Mouse (Mus musculus) forebrain, embryonic 14.5 days (tissue): ENCODE results near the gene Pbld1. TPM values are rescaled to one million over a fixed set of nuclear protein-coding genes. Genes with fewer than 3 reads are reported as not detected.
"Not testable (repeated sequence)": the region's sequence is repeated elsewhere in the genome, so short reads cannot be mapped to it uniquely, and the experiment has no call there.

ENCODE experiments used
- ATAC-seq: fragments of 200-750 bp; cut with Nextera tagmentation; 2 replicates; pipeline ENCODE4 v1.8.0; 2017; ENCODE audit warnings: mild to moderate bottlenecking, moderate library complexity
- DNase-seq: peaks from one replicate; pipeline ENCODE4 v3.0.0-alpha.2; 2015; ENCODE audit warnings: low spot score
- H3K27ac ChIP-seq: fragments of 300-500 bp; sonication (generic); 2 replicates; pipeline ENCODE4 v1.5.1; 2014; ENCODE audit warnings: low read depth, mild to moderate bottlenecking, control low read depth, low read length, moderate library complexity
- H3K27me3 ChIP-seq: fragments of 300-500 bp; sonication (generic); replicated peaks from 2 replicates; pipeline ENCODE4 v1.6.1; 2014; ENCODE audit warnings: low read length, control low read depth, mixed read lengths; ENCODE audit not compliant: control insufficient read depth, insufficient read depth
- H3K36me3 ChIP-seq: fragments of 300-500 bp; sonication (generic); 2 replicates; pipeline ENCODE4 v1.6.1; 2014; ENCODE audit warnings: low read length, control low read depth; ENCODE audit not compliant: control insufficient read depth, insufficient read depth
- H3K4me1 ChIP-seq: fragments of 300-500 bp; sonication (generic); 2 replicates; pipeline ENCODE4 v1.6.1; 2014; ENCODE audit warnings: antibody characterized with exemption, low read length, control low read depth; ENCODE audit not compliant: control insufficient read depth, insufficient read depth
- H3K4me2 ChIP-seq: fragments of 300-500 bp; sonication (generic); 2 replicates; pipeline ENCODE4 v1.6.1; 2014; ENCODE audit warnings: mild to moderate bottlenecking, control low read depth, low read length
- H3K4me3 ChIP-seq: fragments of 300-500 bp; sonication (generic); 2 replicates; pipeline ENCODE4 v1.5.1; 2014; ENCODE audit warnings: low read depth, low read length, control low read depth
- H3K9ac ChIP-seq: fragments of 300-500 bp; sonication (generic); 2 replicates; pipeline ENCODE4 v1.6.1; 2014; ENCODE audit warnings: mild to moderate bottlenecking, low read length, control low read depth, moderate library complexity
- H3K9me3 ChIP-seq: fragments of 300-500 bp; sonication (generic); replicated peaks from 2 replicates; pipeline ENCODE4 v1.6.1; 2016; ENCODE audit warnings: low read length, control low read depth, mixed read lengths; ENCODE audit not compliant: control insufficient read depth
- WGBS: fragments of 180-500 bp; shearing (Covaris S2); extraction: QIAGEN DNeasy Blood & Tissue Kit; methylation state at CpG from one replicate; pipeline ENCODE4 v1.1.7; 2014; 5-methylcytosine and 5-hydroxymethylcytosine counted together
- polyA plus RNA-seq: library from polyadenylated mRNA; unstranded; fragments of >200 nt; fragmentation: Nextera tagmentation; extraction: Ambion mirVana; gene quantifications from 2 replicates; pipeline ENCODE4 v1.2.1, GENCODE M21; 2014

Pbld1 gene
- polyA plus RNA-seq, 1 experiment from 2014 or later = 0.36 TPM

GRCm38 (mm10) chr10:63053007-63053406 lies 7.0 kb upstream of the Pbld1 start:
- Histone ChIP-seq H3K4me3 (no peak overlapping the region), H3K4me1 (no peaks in the 10 kb centered on the region), H3K9ac (no peak overlapping the region), H3K27me3 (no peaks in the 10 kb centered on the region), H3K27ac (no peak overlapping the region), H3K9me3 (no peaks in the 10 kb centered on the region), H3K36me3 (no peaks in the 10 kb centered on the region), H3K4me2 (no peak overlapping the region)
- ATAC-seq = no peak
- 52% methylated on average over 6 of the region's 6 CpGs for WGBS
- no peak for DNase-seq

- H3K4me3 ChIP-seq, H3K4me2 ChIP-seq, H3K9ac ChIP-seq, H3K27ac ChIP-seq, ATAC-seq, H3K9me3 ChIP-seq, H3K4me1 ChIP-seq, H3K27me3 ChIP-seq, DNase-seq, H3K36me3 ChIP-seq: not testable (repeated sequence)
- 88% methylated on average over 6 of the region's 6 CpGs for WGBS
Measured at GRCm38 (mm10) chr10:63054071-63054470, 5.9 kb upstream of the Pbld1 start.

- ATAC-seq = no peak
- H3K27ac ChIP-seq = no peak overlapping the region
- no peak overlapping the region for H3K4me2 ChIP-seq
- H3K27me3 ChIP-seq = no peaks in the 10 kb centered on the region
- H3K4me3 ChIP-seq = no peak overlapping the region
- DNase-seq = no peak
- H3K9ac ChIP-seq = no peak overlapping the region
- no peaks in the 10 kb centered on the region for H3K4me1 ChIP-seq
- 79% methylated on average over 2 of the region's 2 CpGs for WGBS
- no peaks in the 10 kb centered on the region for H3K36me3 ChIP-seq
- H3K9me3 ChIP-seq = no peaks in the 10 kb centered on the region
Measured at GRCm38 (mm10) chr10:63054586-63054985, 5.4 kb upstream of the Pbld1 start.

- WGBS = 43% methylated on average over 24 of the region's 24 CpGs
- ATAC-seq = no peak
- Histone ChIP-seq H3K9me3 (no peaks in the 10 kb centered on the region), H3K4me1 (no peaks in the 10 kb centered on the region), H3K9ac (no peak overlapping the region), H3K4me2 (no peak overlapping the region), H3K27me3 (no peaks in the 10 kb centered on the region), H3K4me3 (no peak overlapping the region), H3K36me3 (no peaks in the 10 kb centered on the region), H3K27ac (no peak overlapping the region)
- no peak for DNase-seq
Measured at GRCm38 (mm10) chr10:63056966-63057750, 2.8 kb upstream of the Pbld1 start.

DNA sequence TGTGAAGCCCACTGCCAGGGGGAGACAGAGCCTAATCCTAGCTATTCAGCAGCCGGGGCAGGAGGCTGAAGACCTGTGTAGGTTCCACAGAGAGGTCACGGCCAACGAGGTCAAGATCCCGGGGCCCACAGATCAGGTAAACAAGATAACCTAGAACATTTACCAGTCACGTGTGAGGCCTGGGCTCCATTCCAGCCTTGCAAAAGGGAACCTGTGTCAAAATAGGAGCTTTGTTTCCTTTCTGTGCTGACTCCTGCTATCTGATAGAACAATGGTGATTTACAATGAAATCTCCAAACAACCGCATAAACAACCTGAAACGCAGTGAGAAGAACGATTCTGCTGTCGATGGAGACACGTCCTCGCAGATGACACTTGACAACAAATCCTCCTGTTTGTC lies 444 bp downstream of the Pbld1 start:
- H3K4me2 ChIP-seq = no peak overlapping the region
- 61% methylated on average over 11 of the region's 11 CpGs for WGBS
- no peaks in the 10 kb centered on the region for H3K36me3 ChIP-seq
- no peaks in the 10 kb centered on the region for H3K4me1 ChIP-seq
- no peak overlapping the region for H3K9ac ChIP-seq
- H3K27ac ChIP-seq = no peak overlapping the region
- H3K27me3 ChIP-seq = no peaks in the 10 kb centered on the region
- H3K9me3 ChIP-seq = no peaks in the 10 kb centered on the region
- no peak for ATAC-seq
- DNase-seq = no peak
- no peak overlapping the region for H3K4me3 ChIP-seq

DNA sequence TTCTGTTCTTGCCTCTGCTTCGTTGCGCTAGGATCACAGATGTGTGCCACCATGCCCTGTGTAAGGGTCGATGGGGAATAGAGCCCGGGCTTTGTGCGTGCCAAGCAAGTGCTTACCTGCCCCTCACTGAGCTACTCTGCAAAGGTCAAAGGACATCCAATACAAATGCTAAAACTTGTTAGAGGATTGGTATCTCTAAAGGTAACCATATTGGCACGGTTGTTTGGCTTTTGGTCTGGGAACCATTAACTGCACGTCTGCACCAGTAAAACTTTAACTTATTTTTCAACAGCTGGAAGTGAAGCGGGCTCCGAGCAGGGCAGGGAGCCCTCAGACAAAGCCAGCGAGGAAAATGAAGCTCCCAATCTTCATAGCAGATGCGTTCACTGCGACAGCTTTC lies 1.3 kb downstream of the Pbld1 start:
- no peak overlapping the region for H3K4me3 ChIP-seq
- no peaks in the 10 kb centered on the region for H3K9me3 ChIP-seq
- no peak overlapping the region for H3K9ac ChIP-seq
- DNase-seq = no peak
- H3K36me3 ChIP-seq = no peaks in the 10 kb centered on the region
- H3K27me3 ChIP-seq = no peaks in the 10 kb centered on the region
- ATAC-seq = no peak
- H3K27ac ChIP-seq = no peak overlapping the region
- H3K4me1 ChIP-seq = no peaks in the 10 kb centered on the region
- H3K4me2 ChIP-seq = no peak overlapping the region
- 76% methylated on average over 12 of the region's 12 CpGs for WGBS

- no peaks in the 10 kb centered on the region for H3K4me1 ChIP-seq
- H3K27ac ChIP-seq = no peak overlapping the region
- H3K4me2 ChIP-seq = no peak overlapping the region
- no peak overlapping the region for H3K4me3 ChIP-seq
- H3K9ac ChIP-seq = no peak overlapping the region
- 85% methylated on average over 5 of the region's 5 CpGs for WGBS
- DNase-seq (no peak), ATAC-seq (no peak)
- H3K27me3 ChIP-seq = no peaks in the 10 kb centered on the region
- H3K9me3 ChIP-seq = no peaks in the 10 kb centered on the region
- no peaks in the 10 kb centered on the region for H3K36me3 ChIP-seq
Measured at GRCm38 (mm10) chr10:63062696-63063095, 2.7 kb downstream of the Pbld1 start.

DNA sequence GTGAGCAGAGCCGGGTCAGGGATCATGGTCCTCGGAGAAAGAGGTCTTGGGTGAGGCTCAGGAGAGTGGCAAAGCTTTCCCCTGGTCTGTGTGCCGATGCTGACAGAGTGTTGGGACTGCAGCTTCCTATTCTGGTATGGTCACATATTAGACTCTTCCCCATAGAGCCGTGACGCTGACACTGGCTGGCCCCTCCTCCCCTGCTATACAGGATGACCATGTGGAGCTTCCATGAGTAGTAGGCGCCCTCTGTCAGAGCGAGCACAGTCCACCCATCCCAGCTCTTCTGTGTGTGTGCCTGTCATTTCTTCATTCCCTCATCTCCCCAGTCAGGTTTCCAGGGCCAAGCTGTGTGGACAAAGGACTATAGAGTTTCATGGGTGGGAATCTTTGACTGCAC lies 3.4 kb downstream of the Pbld1 start:
- H3K4me3 ChIP-seq = no peak overlapping the region
- no peak overlapping the region for H3K4me2 ChIP-seq
- H3K27me3 ChIP-seq = no peaks in the 10 kb centered on the region
- H3K9me3 ChIP-seq = no peaks in the 10 kb centered on the region
- no peak overlapping the region for H3K9ac ChIP-seq
- H3K27ac ChIP-seq = no peak overlapping the region
- no peak for ATAC-seq
- no peaks in the 10 kb centered on the region for H3K36me3 ChIP-seq
- no peak for DNase-seq
- WGBS = 79% methylated on average over 7 of the region's 7 CpGs
- H3K4me1 ChIP-seq = no peaks in the 10 kb centered on the region

DNA sequence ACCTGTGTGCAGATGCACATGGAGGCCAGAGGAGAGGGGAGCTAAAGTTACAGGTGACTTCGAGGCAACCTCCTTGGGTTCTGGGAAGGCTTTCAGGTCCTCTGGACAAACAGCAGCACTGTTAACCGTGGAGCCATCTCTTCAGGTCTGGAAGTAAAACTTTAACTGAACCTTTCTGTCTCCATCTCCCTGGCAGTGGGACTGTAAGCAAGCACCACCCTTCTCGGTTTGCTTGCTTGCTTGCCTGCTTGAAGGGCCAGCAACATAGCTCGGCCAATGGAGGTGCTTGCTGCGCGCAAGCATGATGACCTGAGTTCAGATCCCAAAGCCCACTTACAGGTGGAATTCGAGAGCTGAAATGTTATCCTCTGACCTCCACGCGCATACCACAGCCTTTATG lies 4.6 kb downstream of the Pbld1 start:
- no peak for DNase-seq
- Histone ChIP-seq H3K4me1 (no peaks in the 10 kb centered on the region), H3K27ac (no peak overlapping the region), H3K4me3 (no peak overlapping the region), H3K4me2 (no peak overlapping the region), H3K9ac (no peak overlapping the region), H3K27me3 (no peaks in the 10 kb centered on the region), H3K36me3 (no peaks in the 10 kb centered on the region), H3K9me3 (no peaks in the 10 kb centered on the region)
- 85% methylated on average over 9 of the region's 9 CpGs for WGBS
- no peak for ATAC-seq
